Mouse (Mus musculus) liver, embryonic 16.5 days (tissue): Measurements from ENCODE around the gene Ndufb5. TPM values are rescaled to one million over a fixed set of nuclear protein-coding genes. Genes with fewer than 3 reads are reported as not detected.

ENCODE experiments used
- polyA plus RNA-seq: library from polyadenylated mRNA; unstranded; fragments of >200 nt; fragmentation: Nextera tagmentation; extraction: Ambion mirVana; gene quantifications from 2 replicates; pipeline ENCODE4 v1.2.1, GENCODE M21; 2015

Ndufb5 gene
- polyA plus RNA-seq, 1 experiment from 2014 or later = 124 TPM

Other genes with a start within 250 kb of the Ndufb5 start
- gene Kcnmb3, start 244.8 kb upstream of the Ndufb5 start, polyA plus RNA-seq = not detected in 2 replicates
- gene Zfp639, start 226.7 kb upstream of the Ndufb5 start, polyA plus RNA-seq = 15.0 and 16.2 TPM in 2 replicates
- gene Mfn1, start 207.5 kb upstream of the Ndufb5 start, polyA plus RNA-seq = 16.3 and 17.0 TPM in 2 replicates
- 6.0 and 8.4 TPM in 2 replicates for gene Gnb4, start 120.4 kb upstream of the Ndufb5 start, polyA plus RNA-seq
- gene Actl6a, start 30.7 kb upstream of the Ndufb5 start, polyA plus RNA-seq = 68.0 and 71.3 TPM in 2 replicates
- 12.7 and 13.6 TPM in 2 replicates for gene Mrpl47, start 615 bp downstream of the Ndufb5 start, polyA plus RNA-seq
- 0.31 and 0.35 TPM in 2 replicates for gene Usp13, start 80.6 kb downstream of the Ndufb5 start, polyA plus RNA-seq